Mouse (Mus musculus) heart, adult 2 months (tissue): ENCODE data around the gene Trp53bp2. TPM values are rescaled to one million over a fixed set of nuclear protein-coding genes. Genes with fewer than 3 reads are reported as not detected.

ENCODE experiments used
- DNase-seq, 2 experiments: peaks; one replicate each; pipeline ENCODE4 v3.0.0; 2021
- H3K27ac ChIP-seq: fragments of 200-600 bp; 2 replicates; pipeline ENCODE4 v1.8.1; 2022
- H3K27me3 ChIP-seq: fragments of 200-500 bp; 2 replicates; pipeline ENCODE4 v1.6.1; 2012; ENCODE audit warnings: mild to moderate bottlenecking, low read length, inconsistent platforms, mixed read lengths; ENCODE audit not compliant: control insufficient read depth, insufficient read depth
- H3K36me3 ChIP-seq: fragments of 200-500 bp; 2 replicates; pipeline ENCODE4 v1.6.1; 2012; ENCODE audit warnings: low read length, inconsistent platforms; ENCODE audit not compliant: control insufficient read depth, insufficient read depth
- H3K4me1 ChIP-seq: fragments of 200-500 bp; 2 replicates; pipeline ENCODE4 v1.6.1; 2011; ENCODE audit warnings: low read length; ENCODE audit not compliant: control insufficient read depth, insufficient read depth
- H3K4me3 ChIP-seq: fragments of 200-600 bp; 2 replicates; pipeline ENCODE4 v1.8.1; 2022
- H3K79me2 ChIP-seq: fragments of 200-500 bp; replicated peaks from 2 replicates; pipeline ENCODE4 v1.6.1; 2012; ENCODE audit warnings: mild to moderate bottlenecking, inconsistent platforms, low read length, moderate library complexity, mixed read lengths; ENCODE audit not compliant: control insufficient read depth, insufficient read depth
- H3K9ac ChIP-seq: fragments of 200-500 bp; 2 replicates; pipeline ENCODE4 v1.6.1; 2012; ENCODE audit warnings: low read depth, mild to moderate bottlenecking, control low read depth, inconsistent platforms, low read length, mixed read lengths
- CTCF ChIP-seq: fragments of 200-600 bp; IDR thresholded peaks from 2 replicates; pipeline ENCODE4 v1.8.1; 2022; ENCODE audit warnings: antibody characterized with exemption, mild to moderate bottlenecking, moderate library complexity
- EP300 ChIP-seq: fragments of 200-500 bp; IDR thresholded peaks from 2 replicates; pipeline ENCODE4 v1.6.1; 2011; ENCODE audit warnings: low read depth, low read length, control low read depth; ENCODE audit not compliant: insufficient read depth
- POLR2A ChIP-seq: fragments of 200-500 bp; IDR thresholded peaks from 2 replicates; pipeline ENCODE4 v1.6.1; 2011; ENCODE audit warnings: mild to moderate bottlenecking, low read depth, low read length, control low read depth; ENCODE audit not compliant: insufficient read depth
- WGBS: fragments of 180-500 bp; shearing (Covaris S2); methylation state at CpG from one replicate; pipeline ENCODE4 v1.1.7; 2018; 5-methylcytosine and 5-hydroxymethylcytosine counted together
- intact Hi-C: fragments of 180-260 bp; cut with DNase I; formaldehyde crosslinking; loops from one replicate; pipeline ENCODE4 v1.15.1; 2025
- polyA plus RNA-seq: library from polyadenylated mRNA; depleted of rRNA; stranded (reverse); fragments of >200 nt; gene quantifications from 2 replicates; pipeline ENCODE4 v1.2.3, GENCODE M21; 2012
- total RNA-seq, 2 experiments: library from RNA; stranded (reverse); gene quantifications; 2 replicates each; pipeline ENCODE4 v1.2.3; 2021

Gene Trp53bp2
- total and polyA plus RNA-seq, 3 experiments: 8.4 to 11.4 (median 9.3) TPM

- 38% methylated on average over 1 of the region's 1 CpGs for WGBS
- intact Hi-C loops: no loop called here
- Histone ChIP-seq H3K4me1 (peaks cover 6% of the 10 kb centered on the region; the same call in 1 of the 2 replicates), H3K27me3 (no peaks in the 10 kb centered on the region), H3K4me3 (no peak overlapping the region), H3K9ac (no peak overlapping the region), H3K79me2 (peaks cover 7% of the 10 kb centered on the region; the same call in 1 of the 2 replicates), H3K27ac (no peak overlapping the region), H3K36me3 (no peaks in the 10 kb centered on the region; the same call in none of the 2 replicates)
- DNase-seq: peak; percentile 62 to 69
- TF ChIP-seq POLR2A (no peak), EP300 (0 out of 2 replicates have a peak, but pooled peaks have one; percentile 23), CTCF (no peak)
Measured at GRCm38 (mm10) chr1:182427426-182427825, 18.5 kb downstream of the Trp53bp2 start.

GRCm38 (mm10) chr1:182429826-182430225 is 20.9 kb downstream of the Trp53bp2 start:
- Histone ChIP-seq H3K27ac (no peak overlapping the region), H3K4me3 (no peak overlapping the region), H3K4me1 (peaks cover 5% of the 10 kb centered on the region; the same call in 1 of the 2 replicates), H3K79me2 (peaks cover 5% of the 10 kb centered on the region; the same call in 1 of the 2 replicates), H3K36me3 (no peaks in the 10 kb centered on the region; the same call in none of the 2 replicates), H3K27me3 (no peaks in the 10 kb centered on the region), H3K9ac (no peak overlapping the region)
- intact Hi-C loops: no loop called here
- TF ChIP-seq CTCF (no peak), EP300 (no peak), POLR2A (no peak)
- no peak for DNase-seq
- whole genome bisulfite sequencing: 85% methylated on average over 3 of the region's 3 CpGs

GRCm38 (mm10) chr1:182430676-182431075 is 21.7 kb downstream of the Trp53bp2 start:
- Histone ChIP-seq H3K9ac (no peak overlapping the region), H3K4me3 (no peak overlapping the region), H3K4me1 (peaks cover 5% of the 10 kb centered on the region; the same call in 1 of the 2 replicates), H3K36me3 (no peaks in the 10 kb centered on the region; the same call in none of the 2 replicates), H3K27me3 (no peaks in the 10 kb centered on the region), H3K27ac (no peak overlapping the region), H3K79me2 (0 out of 2 replicates have a peak, but pooled peaks cover 1% of the 10 kb centered on the region)
- intact Hi-C loops: no loop called here
- no peak for DNase-seq
- no peak for TF ChIP-seq EP300
- TF ChIP-seq CTCF: no peak
- no peak for TF ChIP-seq POLR2A
- WGBS: 96% methylated on average over 2 of the region's 2 CpGs

GRCm38 (mm10) chr1:182432059-182432458 is 23.1 kb downstream of the Trp53bp2 start:
- no peak for DNase-seq
- peaks cover 3% of the 10 kb centered on the region; the same call in 1 of the 2 replicates for H3K4me1 ChIP-seq
- intact Hi-C loops: no loop called here
- WGBS: 74% methylated on average over 3 of the region's 3 CpGs
- H3K4me3 ChIP-seq: no peak overlapping the region
- TF ChIP-seq CTCF (no peak), EP300 (no peak)
- no peaks in the 10 kb centered on the region; the same call in none of the 2 replicates for H3K36me3 ChIP-seq
- 0 out of 2 replicates have a peak, but pooled peaks cover 1% of the 10 kb centered on the region for H3K79me2 ChIP-seq
- H3K27me3 ChIP-seq: no peaks in the 10 kb centered on the region
- no peak overlapping the region for H3K27ac ChIP-seq
- no peak overlapping the region for H3K9ac ChIP-seq

DNA sequence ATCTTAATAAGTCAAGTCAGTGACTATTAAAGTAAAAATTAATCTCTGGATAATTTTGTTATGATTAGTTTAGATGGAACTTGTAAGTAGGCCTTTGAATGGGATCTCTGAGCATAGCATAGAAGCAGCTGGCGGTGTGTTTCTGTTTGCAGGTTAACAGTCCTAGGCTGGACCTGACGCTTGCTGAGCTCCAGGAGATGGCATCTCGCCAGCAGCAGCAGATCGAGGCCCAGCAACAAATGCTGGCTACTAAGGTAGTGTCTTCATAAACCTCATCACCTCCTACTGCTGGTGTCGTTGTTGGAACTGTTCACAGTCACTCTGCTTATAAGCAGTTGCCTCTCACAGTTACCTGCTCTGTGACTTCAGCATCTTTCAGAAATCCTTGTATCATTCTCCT is 27.8 kb downstream of the Trp53bp2 start:
- no peaks in the 10 kb centered on the region for H3K79me2 ChIP-seq
- no peak overlapping the region for H3K9ac ChIP-seq
- no peak overlapping the region for H3K27ac ChIP-seq
- no peaks in the 10 kb centered on the region for H3K27me3 ChIP-seq
- no peak overlapping the region for H3K4me3 ChIP-seq
- 72% methylated on average over 5 of the region's 5 CpGs for WGBS
- peaks cover 5% of the 10 kb centered on the region for H3K36me3 ChIP-seq
- intact Hi-C loops: no loop called here
- TF ChIP-seq CTCF: no peak
- no peak for TF ChIP-seq EP300
- no peak for TF ChIP-seq POLR2A
- no peak for DNase-seq
- peaks cover 5% of the 10 kb centered on the region for H3K4me1 ChIP-seq

DNA sequence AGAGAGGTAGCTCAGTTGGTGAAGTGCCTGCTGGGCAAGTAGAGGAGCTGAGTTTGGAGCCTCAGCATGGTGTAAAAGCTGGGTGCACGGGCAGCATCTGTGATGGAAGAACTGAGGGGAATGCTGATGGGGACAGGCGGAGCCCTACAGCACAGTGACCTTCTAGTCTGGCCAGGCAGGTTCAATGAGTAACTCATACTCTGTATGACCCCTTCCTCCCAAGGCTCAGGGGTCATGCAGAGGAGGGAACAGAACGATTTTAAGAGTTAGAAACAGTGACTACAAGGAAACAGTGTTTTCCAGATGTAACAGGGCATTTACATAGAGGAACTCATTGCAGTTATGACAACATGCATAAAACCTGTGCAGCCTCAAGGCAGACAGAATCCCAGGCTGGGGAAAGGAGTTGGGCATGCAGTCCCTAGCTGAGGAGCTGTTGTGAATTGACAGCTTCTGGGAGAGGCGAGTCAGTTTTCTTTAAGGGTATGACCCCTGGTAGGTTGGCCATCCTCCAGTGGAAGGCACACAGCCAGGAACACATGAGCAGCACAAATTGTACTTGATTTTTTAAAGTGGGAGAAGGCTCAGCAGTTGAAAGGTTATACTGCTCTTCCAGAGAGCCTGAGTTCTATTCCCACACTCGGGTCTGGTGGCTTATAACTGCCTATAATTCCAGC is 30.7 kb downstream of the Trp53bp2 start:
- H3K36me3 ChIP-seq: peaks cover 14% of the 10 kb centered on the region
- WGBS: 53% methylated on average over 5 of the region's 5 CpGs
- TF ChIP-seq CTCF: no peak
- no peak for TF ChIP-seq POLR2A
- H3K79me2 ChIP-seq: no peaks in the 10 kb centered on the region
- intact Hi-C loops: no loop called here
- no peaks in the 10 kb centered on the region for H3K27me3 ChIP-seq
- no peak overlapping the region for H3K4me3 ChIP-seq
- DNase-seq: peak; percentile 82 to 83
- peaks cover 5% of the 10 kb centered on the region for H3K4me1 ChIP-seq
- H3K27ac ChIP-seq: no peak overlapping the region
- no peak overlapping the region for H3K9ac ChIP-seq
